Mouse (Mus musculus) CD4-positive helper T cell, adult 2 months (primary cell): ENCODE results near the gene Wrnip1.
A peak's percentile ranks its signal among the peaks of the same experiment; 100 is the strongest.

Experiments
- DNase-seq: peaks from one replicate; pipeline ENCODE4 v3.0.0-alpha.2; 2012; ENCODE audit warnings: low read depth, missing footprints, low spot score

The Wrnip1 gene

DNA sequence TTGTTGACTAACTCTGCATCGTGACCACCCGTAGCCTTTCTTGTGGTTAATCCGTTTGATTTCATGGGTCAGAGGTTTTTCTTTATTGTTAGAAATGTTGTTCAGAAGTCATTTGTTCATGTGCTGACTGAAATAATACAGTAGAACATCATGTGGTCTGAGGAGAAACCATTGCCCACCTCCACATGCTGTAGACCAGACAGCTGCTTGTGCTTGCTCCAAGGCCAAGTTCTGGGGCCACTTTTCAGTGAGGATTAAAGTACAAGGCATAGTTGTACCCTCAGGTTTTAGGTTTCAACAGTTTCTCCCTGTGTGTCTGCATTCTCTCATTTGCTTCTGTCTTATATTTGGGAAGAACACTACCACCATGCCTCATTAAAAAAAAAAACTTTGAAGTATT is 5.8 kb downstream of the Wrnip1 start:
- DNase-seq, result no peak

DNA sequence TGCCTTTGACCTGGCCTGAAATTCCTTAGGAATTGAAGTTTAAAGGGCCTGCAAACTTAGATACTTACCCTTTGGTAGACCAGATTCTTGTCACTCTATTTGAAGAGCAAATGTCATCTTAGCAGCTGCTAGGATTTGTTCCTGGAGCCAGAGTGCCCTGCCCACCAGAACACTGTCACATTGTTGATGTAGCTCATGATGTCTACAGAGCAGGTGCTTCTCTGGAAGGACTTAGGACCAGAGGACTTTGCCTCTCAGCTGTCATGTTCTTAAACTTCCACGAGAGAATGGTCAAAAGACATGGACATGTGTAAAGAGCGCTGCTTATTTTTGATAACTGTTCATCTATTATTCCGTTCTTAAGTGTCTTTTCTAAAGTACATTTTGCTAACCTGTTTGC is 17.4 kb downstream of the Wrnip1 start:
- no peak for DNase-seq

- no peak for DNase-seq
These were observed 18.1 kb downstream of the Wrnip1 start for GRCm38 (mm10) chr13:32819926-32820325.

DNA sequence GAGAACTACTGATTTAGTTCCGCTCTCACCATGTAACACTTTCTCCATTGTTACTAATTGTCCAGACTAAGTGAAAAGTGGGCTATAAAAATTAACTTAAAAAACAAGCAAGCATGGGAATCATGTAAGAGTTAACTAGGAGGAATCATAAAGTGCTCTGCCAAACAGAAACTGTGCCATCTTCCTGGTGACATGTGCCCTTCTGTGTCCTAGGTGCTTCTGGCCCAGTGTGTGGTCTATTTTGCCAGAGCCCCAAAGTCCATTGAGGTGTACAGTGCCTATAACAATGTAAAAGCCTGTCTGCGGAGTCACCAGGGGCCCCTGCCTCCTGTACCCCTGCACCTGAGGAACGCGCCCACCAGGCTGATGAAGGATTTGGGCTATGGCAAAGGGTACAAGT is 19.8 kb downstream of the Wrnip1 start:
- DNase-seq, result no peak

DNA sequence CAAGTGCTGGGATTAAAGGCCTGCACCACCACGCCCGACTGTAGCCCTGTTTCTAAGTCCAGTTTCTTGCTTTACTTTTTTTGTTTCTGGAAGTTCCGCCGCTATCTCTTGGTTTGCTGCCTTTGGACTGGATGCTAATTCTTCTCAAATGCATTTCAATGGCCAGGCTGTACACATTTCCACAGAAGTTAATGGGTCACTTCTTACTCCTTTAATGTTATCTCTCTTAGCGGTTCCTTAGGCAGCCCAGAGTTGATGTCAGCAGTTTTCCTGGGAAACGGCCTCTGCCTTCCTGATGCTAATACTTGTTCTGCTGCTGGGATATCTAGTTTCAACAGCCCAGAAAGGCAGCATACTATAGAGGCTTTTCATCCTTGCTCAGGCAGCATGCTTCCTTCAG is 21.3 kb downstream of the Wrnip1 start:
- no peak for DNase-seq

DNA sequence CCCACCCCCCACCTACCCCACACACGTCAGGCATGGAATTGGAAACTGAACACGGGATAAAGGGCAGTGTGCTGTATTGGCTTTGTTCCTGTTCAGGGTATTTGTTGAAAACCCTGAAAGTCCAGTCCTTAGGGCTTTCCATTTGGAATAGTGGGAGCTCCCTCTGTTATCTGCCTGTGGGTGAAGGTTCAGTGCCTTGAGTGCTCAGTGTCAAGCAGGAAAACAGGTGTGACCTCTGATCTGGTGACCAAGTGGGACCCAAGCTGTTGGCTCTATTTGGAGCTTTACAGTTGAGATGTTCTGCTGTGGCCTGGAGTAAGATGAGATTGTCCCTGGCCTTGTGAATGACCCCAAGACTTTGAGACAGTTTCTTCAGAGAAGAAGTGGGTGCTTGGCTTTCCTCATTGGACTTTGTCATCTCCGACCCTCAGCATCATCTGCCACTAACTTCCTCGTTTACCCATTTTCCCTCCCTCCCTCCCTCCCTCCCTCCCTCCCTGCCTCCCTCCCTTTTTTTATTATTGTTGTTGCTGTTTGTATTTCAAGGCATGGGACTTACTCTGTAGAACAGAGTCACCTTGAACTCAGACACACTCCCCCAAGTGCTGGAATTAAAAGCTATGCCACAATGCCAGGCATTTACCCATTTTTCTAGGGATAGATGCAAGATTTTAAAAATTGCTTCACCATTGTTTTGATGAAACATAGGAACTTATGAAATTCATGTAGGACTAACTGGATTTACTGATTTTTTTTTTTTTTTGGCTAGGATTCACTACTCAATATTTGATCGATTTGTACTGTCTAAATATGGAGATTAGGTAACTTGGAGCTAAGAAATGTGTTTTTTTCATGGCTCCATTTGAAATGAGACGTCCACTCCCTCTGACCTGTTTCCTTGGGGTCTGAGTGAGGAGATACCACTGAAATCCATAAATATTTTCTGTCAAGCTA is 22.8 kb downstream of the Wrnip1 start:
- DNase-seq, result no peak

GRCm38 (mm10) chr13:32825546-32825945 is 23.7 kb downstream of the Wrnip1 start:
- DNase-seq, result no peak

DNA sequence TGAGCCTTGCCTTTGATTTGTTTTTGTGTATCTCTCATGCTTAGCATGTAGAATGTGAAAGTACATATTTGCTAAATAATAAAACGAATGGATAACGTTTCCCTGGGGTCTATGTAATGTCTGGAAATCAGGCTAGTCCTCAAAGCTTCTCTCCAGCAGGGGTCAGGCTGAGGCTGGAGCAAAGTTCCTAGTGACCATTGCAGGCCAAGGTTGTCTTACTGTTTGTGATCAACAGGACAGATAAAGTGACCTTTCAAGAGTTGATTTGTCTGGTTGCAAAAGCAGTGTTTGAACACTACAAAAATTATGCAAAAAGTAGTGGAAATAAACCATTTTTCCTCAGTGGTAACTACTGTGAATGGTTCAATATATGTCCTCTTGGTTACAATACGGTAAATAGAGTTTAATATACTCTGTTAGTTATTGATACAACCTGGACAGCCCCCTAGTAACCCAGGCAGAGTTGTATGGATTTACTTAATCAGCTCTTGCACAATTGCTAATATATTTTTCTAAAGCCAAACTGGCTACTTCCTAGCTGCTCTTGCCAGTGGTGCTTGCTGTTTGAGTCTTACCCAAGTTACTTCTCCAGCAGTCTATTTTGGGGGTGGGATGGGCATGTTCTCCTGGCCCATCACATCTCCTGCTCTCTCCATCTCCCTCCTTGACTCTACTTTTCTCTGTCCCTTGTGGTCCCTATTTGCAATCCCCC is 25.4 kb downstream of the Wrnip1 start:
- no peak for DNase-seq

DNA sequence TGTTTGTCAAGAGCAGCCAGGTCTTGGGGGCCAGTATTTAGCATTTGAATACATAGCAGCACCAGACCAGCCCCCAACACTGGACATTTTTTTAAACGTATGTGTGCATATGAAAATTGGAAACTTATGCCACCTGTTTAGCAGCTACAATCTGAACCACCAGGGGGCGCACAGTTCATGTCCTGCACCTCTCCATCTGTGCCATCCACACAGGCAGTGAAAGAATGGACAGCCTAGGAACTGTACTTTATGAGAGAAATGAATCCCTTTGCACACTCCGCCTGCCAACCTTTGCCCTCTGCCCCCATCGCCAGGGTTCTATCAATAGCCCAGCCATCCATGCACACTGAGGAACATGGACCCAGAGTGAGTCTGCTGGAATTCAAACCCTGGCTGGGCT is 26.1 kb downstream of the Wrnip1 start:
- peak; percentile 42 for DNase-seq

GRCm38 (mm10) chr13:32828886-32829285 is 27.0 kb downstream of the Wrnip1 start:
- no peak for DNase-seq

DNA sequence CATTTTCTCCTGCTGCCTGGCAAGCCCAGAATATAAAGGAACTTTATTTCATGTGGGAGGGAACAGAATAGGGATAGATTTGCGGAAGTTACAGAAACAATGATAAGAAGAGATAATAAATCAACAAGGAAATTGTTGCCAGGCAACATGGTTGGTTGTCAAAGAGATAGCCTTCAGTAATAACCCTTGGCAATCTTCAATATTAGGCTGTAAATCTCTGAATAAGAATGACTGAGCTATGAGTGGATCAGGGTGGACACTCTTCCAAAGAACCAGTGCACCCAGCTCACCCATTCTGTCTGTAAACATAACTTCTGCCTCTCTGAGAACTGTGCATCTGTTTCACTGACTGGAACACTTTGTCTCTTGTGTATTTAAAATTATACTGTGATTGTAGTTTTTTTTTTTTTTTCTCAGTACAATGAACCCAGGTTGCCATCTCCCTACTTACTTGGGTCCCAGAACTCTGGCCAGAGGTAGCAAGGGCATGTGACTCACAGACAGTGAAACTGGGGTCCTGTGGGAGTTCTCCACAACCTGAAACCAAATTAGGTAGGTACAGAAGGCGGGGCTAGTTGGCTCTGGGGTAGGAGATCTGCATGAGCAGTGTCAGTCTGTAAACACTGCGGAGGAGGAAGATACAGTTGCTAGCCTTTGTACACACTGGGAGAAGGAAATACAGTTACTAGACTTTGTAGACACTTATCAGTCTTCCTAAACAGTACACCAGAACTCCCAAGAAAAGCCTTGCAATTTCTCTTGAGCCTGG is 29.9 kb downstream of the Wrnip1 start:
- no peak for DNase-seq

DNA sequence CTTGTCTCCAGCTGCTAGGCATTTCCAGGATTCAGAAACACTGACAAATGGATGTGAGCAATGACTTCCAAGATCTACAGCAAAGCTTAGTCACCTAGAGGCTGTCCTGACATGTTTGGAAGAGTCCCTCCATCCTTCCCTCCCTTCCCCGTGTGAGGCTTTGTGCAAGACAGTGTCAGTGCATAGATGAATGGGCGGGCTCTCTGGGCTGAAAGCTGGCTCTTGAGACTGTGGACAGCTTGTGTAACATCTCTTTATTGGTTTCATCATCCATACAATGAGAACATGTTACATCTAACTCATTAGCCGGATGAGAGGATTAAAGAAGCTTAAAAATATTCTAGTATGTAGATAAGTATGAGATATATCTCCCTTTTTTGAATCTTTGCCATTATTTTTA is 30.9 kb downstream of the Wrnip1 start:
- DNase-seq, result no peak

DNA sequence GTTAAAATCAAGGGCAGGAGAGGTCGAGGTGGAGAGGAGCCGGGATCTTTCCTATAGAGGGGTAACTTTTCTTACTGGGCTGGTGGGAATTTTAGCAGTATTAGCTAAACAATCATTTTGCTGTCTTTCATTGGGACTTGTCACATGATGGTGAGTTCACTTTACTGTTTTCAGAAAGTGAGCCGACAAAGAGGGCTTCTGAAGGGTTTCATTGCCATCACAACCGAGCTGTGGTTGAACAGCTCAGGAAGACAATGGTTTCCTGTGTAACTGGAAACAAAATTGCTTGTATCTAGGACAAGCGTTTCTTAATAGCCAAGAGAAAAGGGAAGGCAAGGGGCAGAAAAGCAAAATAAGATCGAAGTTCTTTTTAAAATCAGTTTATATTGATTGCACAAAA is 31.4 kb downstream of the Wrnip1 start:
- peak; percentile 31 for DNase-seq

GRCm38 (mm10) chr13:32834513-32834912 is 32.7 kb downstream of the Wrnip1 start:
- DNase-seq, result no peak

GRCm38 (mm10) chr13:32839314-32839713 is 37.5 kb downstream of the Wrnip1 start:
- DNase-seq, result no peak

DNA sequence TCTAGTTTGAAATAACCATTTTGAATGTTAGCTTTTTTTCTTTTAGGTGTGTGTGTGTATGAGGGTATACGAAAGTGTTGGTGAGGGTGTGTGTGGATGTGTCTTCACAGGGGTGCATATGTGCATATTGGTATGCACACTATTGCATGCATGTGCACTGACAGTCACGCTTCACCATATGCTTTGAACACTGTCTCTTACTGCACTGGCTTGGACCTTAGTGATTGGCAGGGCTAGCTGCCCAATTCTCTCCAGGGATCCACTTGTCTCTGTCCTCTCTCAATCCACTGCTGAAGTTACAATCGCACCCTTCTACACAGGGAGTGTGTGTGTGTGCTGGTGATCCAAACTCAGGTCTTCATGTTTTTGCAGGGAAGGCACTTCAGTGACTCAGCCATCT is 39.5 kb downstream of the Wrnip1 start:
- DNase-seq, result no peak

- no peak for DNase-seq
These were observed 44.4 kb downstream of the Wrnip1 start for GRCm38 (mm10) chr13:32846221-32846620.

DNA sequence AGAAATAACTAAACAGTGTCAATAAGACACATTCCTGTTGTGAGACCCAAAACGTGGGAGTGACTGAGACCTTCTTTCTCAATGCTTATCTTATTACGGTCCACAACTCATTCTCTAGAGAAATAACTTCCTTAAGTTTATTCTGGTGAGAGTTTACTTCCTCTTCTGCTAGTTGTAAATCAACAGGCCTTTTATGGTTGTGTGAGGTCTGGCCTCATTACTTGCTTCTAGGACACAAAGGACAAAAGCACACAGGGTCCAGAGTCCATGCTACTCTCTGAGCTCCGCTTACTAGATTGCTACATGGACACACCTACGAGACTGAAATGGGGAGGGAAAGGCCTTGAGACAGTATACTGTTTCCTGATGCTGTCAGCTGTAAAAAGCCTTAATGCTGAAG is 47.3 kb downstream of the Wrnip1 start:
- no peak for DNase-seq

DNA sequence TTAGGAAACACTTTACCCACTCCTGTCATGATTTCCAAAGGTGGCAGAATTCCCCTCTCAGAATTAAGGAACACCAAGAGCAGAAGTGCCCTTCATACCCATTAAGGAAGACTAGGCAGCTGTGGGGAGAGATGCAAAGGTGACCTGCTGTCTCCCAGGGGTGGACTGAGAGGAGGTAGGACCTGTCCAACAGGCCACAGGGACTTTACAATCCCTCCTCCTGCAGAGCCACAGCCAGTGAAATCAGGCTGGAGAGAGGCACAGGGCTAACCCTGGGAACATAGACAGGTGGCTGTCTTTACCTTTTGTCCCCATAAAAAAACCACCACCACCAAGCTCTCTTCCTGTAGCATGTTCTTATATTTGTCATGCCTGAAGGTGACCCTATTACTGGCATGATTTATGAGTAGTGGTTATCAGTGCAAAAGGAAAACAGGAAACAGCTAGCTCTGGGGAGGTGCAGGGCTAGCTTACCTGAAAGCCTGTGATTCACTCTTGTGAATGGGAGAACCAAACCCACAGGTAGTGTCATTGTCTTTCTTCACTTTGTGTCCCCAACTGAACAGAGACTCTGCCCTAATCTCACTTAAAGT is 47.8 kb downstream of the Wrnip1 start:
- no peak for DNase-seq

- no peak for DNase-seq
These were observed 48.3 kb downstream of the Wrnip1 start for GRCm38 (mm10) chr13:32850156-32850555.

DNA sequence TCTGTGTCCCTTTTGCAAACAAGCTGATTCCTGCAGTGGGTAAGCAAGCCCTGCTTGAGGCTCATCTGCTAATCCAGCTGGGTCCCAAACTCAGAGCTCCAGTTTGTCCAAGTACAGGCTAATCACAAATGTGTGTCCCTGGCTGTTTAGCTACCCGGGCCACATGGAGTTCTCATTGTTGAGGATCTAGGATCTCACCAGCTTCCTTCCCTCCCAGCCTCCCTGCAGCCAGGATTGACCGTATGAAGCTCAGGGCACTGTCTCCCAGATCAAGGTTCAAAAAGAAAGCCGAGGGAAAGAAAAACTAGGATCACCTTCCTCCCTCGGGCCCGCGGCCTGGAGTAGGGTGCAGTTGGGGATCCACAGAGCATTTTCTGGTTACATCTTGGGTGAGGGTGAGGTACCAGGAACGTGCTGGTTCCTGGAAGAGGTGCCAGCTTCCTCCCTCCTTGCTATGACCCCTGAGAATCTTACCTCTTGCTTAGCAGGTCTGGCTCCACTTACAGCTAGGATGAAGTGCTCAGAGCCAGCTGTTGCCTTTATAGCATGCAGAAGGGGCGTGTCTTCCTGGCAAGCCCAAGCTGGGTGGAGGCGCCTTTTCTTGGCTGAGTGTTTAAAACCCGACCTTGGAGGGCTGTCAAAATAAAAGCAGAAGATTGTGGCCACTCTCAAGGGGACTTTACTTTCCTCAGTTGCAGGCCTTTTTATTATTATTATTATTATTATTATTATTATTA is 49.0 kb downstream of the Wrnip1 start, which contains the start of gene Serpinb1a:
TSS of gene Serpinb1a (minus strand) at position 518 of the 737 bp plus-strand sequence.
- DNase-seq, result no peak
